Mouse (Mus musculus) testis, adult 2 months (tissue): ENCODE data around the gene Pck2.

Experiments
- CTCF ChIP-seq: fragments of 200-500 bp; IDR thresholded peaks from 2 replicates; pipeline ENCODE4 v1.5.1; 2012; ENCODE audit warnings: low read depth, mild to moderate bottlenecking, inconsistent platforms, low read length, moderate library complexity; ENCODE audit not compliant: control insufficient read depth, insufficient read depth, insufficient replicate concordance
- POLR2A ChIP-seq: fragments of 200-500 bp; IDR thresholded peaks from 2 replicates; pipeline ENCODE4 v1.6.1; 2012; ENCODE audit warnings: low read depth, mild to moderate bottlenecking, inconsistent platforms, low read length, moderate library complexity; ENCODE audit not compliant: control insufficient read depth

DNA sequence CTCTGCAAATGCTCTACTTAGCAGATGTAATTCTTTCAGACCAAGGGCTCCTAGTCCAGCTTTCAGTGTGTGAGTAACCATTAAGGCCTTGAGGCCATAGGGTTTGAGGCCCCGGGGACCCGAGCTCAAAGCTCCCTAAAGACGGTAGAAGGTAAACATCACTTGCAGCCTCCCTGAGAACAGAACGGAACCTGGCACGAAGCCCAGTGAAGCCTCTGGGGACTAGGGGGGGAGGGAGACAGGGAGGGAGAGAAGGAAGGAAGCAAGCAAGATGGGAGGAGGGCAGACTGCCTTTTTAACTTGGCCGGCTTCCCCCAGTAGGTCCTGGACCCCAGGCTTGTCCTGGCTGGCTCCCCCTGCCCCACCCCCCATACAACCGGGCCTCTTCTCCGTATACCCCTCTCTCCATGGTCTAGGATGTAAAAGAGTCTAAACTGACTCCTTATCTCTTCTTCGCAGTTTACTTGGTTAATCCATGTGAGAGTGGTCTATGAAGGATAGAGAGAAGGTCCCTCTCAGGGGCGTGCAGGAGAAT lies 788 bp downstream of the Pck2 start:
- TF ChIP-seq POLR2A (no peak), CTCF (no peak)
